Mouse (Mus musculus) hindbrain, embryonic 11.5 days (tissue): ENCODE data around the gene Abr. TPM values are rescaled to one million over a fixed set of nuclear protein-coding genes. Genes with fewer than 3 reads are reported as not detected.

Source experiments
- ATAC-seq: fragments of 200-750 bp; cut with Nextera tagmentation; 2 replicates; pipeline ENCODE4 v1.8.0; 2017; ENCODE audit warnings: mild to moderate bottlenecking, moderate TSS enrichment, moderate library complexity; ENCODE audit not compliant: low FRiP score
- DNase-seq: peaks from one replicate; pipeline ENCODE4 v3.0.0-alpha.2; 2015; ENCODE audit warnings: low spot score
- H3K27ac ChIP-seq: fragments of 300-500 bp; sonication (generic); 2 replicates; pipeline ENCODE4 v1.5.1; 2014; ENCODE audit warnings: mild to moderate bottlenecking, low read depth, low read length
- H3K27me3 ChIP-seq: fragments of 300-500 bp; sonication (generic); 2 replicates; pipeline ENCODE4 v1.6.1; 2014; ENCODE audit warnings: mild to moderate bottlenecking, low read length, moderate library complexity, mixed read lengths; ENCODE audit not compliant: control insufficient read depth, insufficient read depth
- H3K36me3 ChIP-seq: fragments of 300-500 bp; sonication (generic); 2 replicates; pipeline ENCODE4 v1.6.1; 2014; ENCODE audit warnings: mild to moderate bottlenecking, low read length, moderate library complexity, mixed read lengths; ENCODE audit not compliant: control insufficient read depth, insufficient read depth
- H3K4me1 ChIP-seq: fragments of 300-500 bp; sonication (generic); replicated peaks from 2 replicates; pipeline ENCODE4 v1.6.1; 2014; ENCODE audit warnings: low read length, mixed read lengths; ENCODE audit not compliant: control insufficient read depth, insufficient read depth
- H3K4me2 ChIP-seq: fragments of 300-500 bp; sonication (generic); replicated peaks from 2 replicates; pipeline ENCODE4 v1.6.1; 2014; ENCODE audit warnings: mild to moderate bottlenecking, low read depth, low read length
- H3K4me3 ChIP-seq: fragments of 300-500 bp; sonication (generic); 2 replicates; pipeline ENCODE4 v1.5.1; 2014; ENCODE audit warnings: low read depth, low read length
- H3K9ac ChIP-seq: fragments of 300-500 bp; sonication (generic); 2 replicates; pipeline ENCODE4 v1.6.1; 2014; ENCODE audit warnings: low read depth, low read length
- H3K9me3 ChIP-seq: fragments of 300-500 bp; sonication (generic); 2 replicates; pipeline ENCODE4 v1.6.1; 2016; ENCODE audit warnings: low read length; ENCODE audit not compliant: control insufficient read depth
- WGBS: fragments of 180-500 bp; shearing (Covaris S2); extraction: QIAGEN DNeasy Blood & Tissue Kit; methylation state at CpG from one replicate; pipeline ENCODE4 v1.1.7; 2014; 5-methylcytosine and 5-hydroxymethylcytosine counted together
- polyA plus RNA-seq: library from polyadenylated mRNA; unstranded; fragments of >200 nt; fragmentation: Nextera tagmentation; extraction: Ambion mirVana; gene quantifications from 2 replicates; pipeline ENCODE4 v1.2.1, GENCODE M21; 2014

The Abr gene
- polyA plus RNA-seq, 1 experiment from 2014 or later, result 35.8 TPM

DNA sequence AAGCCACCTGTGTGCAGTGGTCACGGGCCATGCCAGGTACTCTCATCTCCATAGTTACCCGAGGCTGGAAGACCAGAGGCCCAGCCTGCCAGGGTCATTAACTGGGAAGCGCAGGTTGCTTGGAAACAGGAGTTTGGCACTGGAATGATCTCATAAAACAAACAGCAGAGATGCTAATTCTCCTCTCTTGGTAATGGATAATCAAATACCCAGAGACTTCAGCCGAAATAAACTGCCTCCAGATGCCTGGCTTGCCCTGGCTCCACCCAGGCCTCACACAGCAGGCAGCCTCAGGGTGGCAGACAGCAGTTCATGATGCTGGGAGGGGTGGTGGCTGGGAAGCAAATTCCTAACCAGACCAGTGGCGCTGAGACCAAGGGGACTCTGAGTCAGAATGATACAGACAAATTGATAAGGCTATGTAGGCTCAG, 145.0 kb downstream of the Abr start:
- H3K27ac ChIP-seq, result peak overlapping the region; percentile 24; the same call in 1 of the 2 replicates
- DNase-seq, result no peak
- no peak for ATAC-seq

DNA sequence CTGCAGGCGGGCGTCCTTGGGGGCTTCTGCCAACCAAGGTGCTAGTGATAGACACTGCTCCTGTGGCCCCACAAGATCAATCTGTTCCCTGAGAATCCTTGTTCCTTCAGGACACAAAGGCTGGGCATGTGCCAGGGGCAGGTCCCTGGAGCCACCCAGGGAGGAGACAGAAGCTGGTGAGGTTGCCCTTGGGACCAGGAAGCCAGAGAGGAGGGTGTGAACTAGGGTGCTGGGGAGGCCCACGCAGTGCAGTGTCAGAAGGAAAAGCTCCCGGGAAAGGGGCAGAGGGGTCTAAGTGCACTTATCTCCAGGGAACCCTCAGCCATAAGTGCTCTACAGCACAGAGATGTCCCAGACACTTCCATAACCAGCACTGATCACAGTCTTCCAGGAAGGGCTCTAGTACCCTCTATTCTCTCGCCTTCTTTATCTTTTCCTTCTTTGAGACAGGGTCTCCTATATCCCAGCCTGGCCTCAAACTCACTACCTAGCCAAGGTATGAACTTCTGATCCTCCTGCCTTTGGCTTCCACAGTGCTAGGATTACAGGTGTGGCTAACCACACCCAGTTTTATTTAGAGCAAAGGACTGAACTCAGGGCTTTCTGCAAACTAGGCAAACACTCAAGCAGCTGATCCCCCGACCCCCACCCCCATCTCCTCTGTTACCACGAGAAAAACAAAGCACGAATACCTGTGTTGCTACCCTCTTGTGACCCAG, 145.6 kb downstream of the Abr start:
- H3K9me3 ChIP-seq, result no peaks in the 10 kb centered on the region
- H3K4me3 ChIP-seq, result no peak overlapping the region
- 75% methylated on average over 8 of the region's 8 CpGs for WGBS
- H3K36me3 ChIP-seq, result no peaks in the 10 kb centered on the region
- no peak for DNase-seq
- no peaks in the 10 kb centered on the region for H3K27me3 ChIP-seq
- no peak for ATAC-seq
- H3K9ac ChIP-seq, result no peak overlapping the region
- no peak overlapping the region for H3K27ac ChIP-seq
- H3K4me1 ChIP-seq, result no peaks in the 10 kb centered on the region; the same call in 1 of the 2 replicates
- no peak overlapping the region for H3K4me2 ChIP-seq

More for the DNA sequence above, 145.0 kb downstream of the Abr start:
- Histone ChIP-seq H3K4me2 (no peak overlapping the region), H3K9me3 (no peaks in the 10 kb centered on the region), H3K4me1 (no peaks in the 10 kb centered on the region; the same call in 1 of the 2 replicates), H3K36me3 (no peaks in the 10 kb centered on the region), H3K9ac (no peak overlapping the region), H3K27me3 (no peaks in the 10 kb centered on the region), H3K4me3 (no peak overlapping the region)
- WGBS, result 51% methylated on average over 5 of the region's 5 CpGs

GRCm38 (mm10) chr11:76472617-76473016, 149.5 kb downstream of the Abr start:
- H3K9ac ChIP-seq, result no peak overlapping the region
- H3K4me3 ChIP-seq, result no peak overlapping the region
- H3K27me3 ChIP-seq, result no peaks in the 10 kb centered on the region
- peak overlapping the region; percentile 55; the same call in 1 of the 2 replicates for H3K27ac ChIP-seq
- H3K36me3 ChIP-seq, result no peaks in the 10 kb centered on the region
- H3K4me2 ChIP-seq, result no peak overlapping the region
- no peaks in the 10 kb centered on the region for H3K9me3 ChIP-seq
- H3K4me1 ChIP-seq, result peaks cover 2% of the 10 kb centered on the region
- DNase-seq (no peak), ATAC-seq (no peak)
- 34% methylated on average over 5 of the region's 5 CpGs for WGBS

DNA sequence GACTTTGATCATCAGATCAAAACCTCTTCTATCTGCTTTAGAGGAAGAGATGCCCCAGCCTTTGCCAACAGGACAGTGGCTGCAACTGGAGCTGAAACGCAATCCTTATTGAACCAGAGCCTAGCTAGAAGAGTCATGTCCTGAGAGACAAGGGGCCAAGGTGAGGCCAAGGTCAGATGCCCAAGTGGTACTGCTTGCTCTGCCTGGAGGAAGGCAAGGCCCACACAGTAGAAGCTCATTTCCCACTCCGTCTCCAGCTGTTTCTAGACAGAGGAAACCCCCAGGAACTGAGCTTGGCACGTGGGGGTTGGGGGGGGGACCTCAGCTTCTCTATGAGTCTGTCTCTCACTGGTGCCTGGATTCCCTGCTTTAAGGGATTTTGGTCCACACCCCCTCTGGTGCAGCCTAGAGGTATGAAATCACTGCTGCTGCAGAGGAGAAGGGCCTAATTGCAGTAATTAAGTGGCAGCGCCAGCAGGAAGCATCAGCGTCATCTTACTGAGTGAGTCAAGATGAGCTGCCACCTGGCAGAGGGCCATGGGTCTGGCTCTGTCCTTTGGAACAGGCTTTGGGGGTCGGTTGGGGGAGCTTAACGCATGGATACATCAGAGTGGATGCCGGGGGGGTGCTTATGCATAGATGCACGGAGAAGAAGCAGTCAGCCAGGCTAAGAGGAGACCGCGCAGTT, 152.7 kb downstream of the Abr start:
- Histone ChIP-seq H3K9ac (0 out of 2 replicates have a peak overlapping the region, but pooled peaks have one; percentile 7), H3K4me3 (no peak overlapping the region), H3K27me3 (no peaks in the 10 kb centered on the region), H3K4me1 (peaks cover 10% of the 10 kb centered on the region), H3K27ac (no peak overlapping the region), H3K9me3 (no peaks in the 10 kb centered on the region), H3K4me2 (no peak overlapping the region), H3K36me3 (no peaks in the 10 kb centered on the region)
- WGBS, result 71% methylated on average over 11 of the region's 11 CpGs
- DNase-seq, result no peak
- ATAC-seq, result no peak

GRCm38 (mm10) chr11:76468347-76468746, 153.8 kb downstream of the Abr start:
- H3K9me3 ChIP-seq, result no peaks in the 10 kb centered on the region
- peak; percentile 46; the same call in 1 of the 2 replicates for ATAC-seq
- no peaks in the 10 kb centered on the region for H3K36me3 ChIP-seq
- H3K9ac ChIP-seq, result peak overlapping the region; percentile 60
- H3K4me2 ChIP-seq, result peak overlapping the region; percentile 39
- H3K4me1 ChIP-seq, result peaks cover 12% of the 10 kb centered on the region
- no peaks in the 10 kb centered on the region for H3K27me3 ChIP-seq
- peak overlapping the region; percentile 21 for H3K4me3 ChIP-seq
- WGBS, result 5% methylated on average over 6 of the region's 6 CpGs
- peak overlapping the region; percentile 87 for H3K27ac ChIP-seq
- DNase-seq, result peak; percentile 52

DNA sequence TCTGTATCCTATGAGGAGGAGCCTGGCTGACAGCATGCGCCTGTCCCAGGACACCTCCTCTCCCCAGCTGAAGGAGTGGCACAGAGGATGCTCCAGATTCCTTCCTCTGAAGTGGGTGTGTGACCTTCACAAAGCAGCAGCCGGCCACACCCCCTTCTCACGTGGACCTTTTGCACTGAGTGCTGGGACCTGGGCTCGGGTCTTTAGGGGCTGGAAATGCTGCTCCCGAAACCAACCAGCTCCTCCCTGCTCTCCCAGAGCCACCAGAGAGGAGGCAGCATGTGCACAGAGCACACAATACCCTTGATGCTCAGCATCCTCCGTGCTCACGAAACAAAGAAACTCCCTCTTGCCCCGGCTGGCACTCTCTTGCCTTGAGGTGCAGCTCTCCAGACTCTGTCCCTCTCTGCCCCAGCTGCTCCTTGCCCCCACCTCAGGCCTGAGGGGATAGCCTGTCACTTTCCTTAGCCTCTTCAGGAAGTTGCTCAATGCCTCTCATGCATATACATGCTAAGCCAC, 154.6 kb downstream of the Abr start:
- ATAC-seq (peak; percentile 56; the same call in 1 of the 2 replicates), DNase-seq (peak; percentile 53)
- H3K4me3 ChIP-seq, result peak overlapping the region; percentile 21
- H3K27ac ChIP-seq, result peak overlapping the region; percentile 87
- 13% methylated on average over 8 of the region's 8 CpGs for WGBS
- peaks cover 12% of the 10 kb centered on the region for H3K4me1 ChIP-seq
- peak overlapping the region; percentile 60 for H3K9ac ChIP-seq
- peak overlapping the region; percentile 39 for H3K4me2 ChIP-seq
- H3K9me3 ChIP-seq, result no peaks in the 10 kb centered on the region
- H3K36me3 ChIP-seq, result no peaks in the 10 kb centered on the region
- H3K27me3 ChIP-seq, result no peaks in the 10 kb centered on the region

DNA sequence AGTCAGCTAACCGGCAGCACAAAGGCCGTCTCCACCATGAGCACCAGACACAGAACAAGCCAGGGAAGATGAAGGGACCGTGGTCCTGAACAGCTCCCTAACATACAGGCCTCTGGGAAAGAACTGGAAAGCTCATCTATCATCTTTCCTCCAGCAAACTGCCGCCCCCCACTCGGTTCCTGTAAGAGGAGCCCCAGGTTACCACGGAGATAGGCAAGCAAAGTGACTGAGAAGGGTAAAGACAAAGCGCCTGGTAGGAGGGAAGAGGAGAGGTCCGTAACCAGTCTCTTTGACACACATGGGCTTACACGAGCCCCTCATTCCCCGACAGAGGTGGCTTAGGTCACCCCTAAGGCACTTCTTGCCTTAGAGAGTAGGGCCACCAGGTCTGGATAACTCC, 155.0 kb downstream of the Abr start:
- Histone ChIP-seq H3K27me3 (no peaks in the 10 kb centered on the region), H3K9ac (peak overlapping the region; percentile 60), H3K4me2 (peak overlapping the region; percentile 39), H3K27ac (peak overlapping the region; percentile 87), H3K4me3 (peak overlapping the region; percentile 21), H3K36me3 (no peaks in the 10 kb centered on the region), H3K4me1 (peaks cover 12% of the 10 kb centered on the region), H3K9me3 (no peaks in the 10 kb centered on the region)
- 14% methylated on average over 10 of the region's 10 CpGs for WGBS
- DNase-seq (peak; percentile 48), ATAC-seq (peak; percentile 34; the same call in 1 of the 2 replicates)

- Histone ChIP-seq H3K4me3 (no peak overlapping the region), H3K36me3 (no peaks in the 10 kb centered on the region), H3K4me2 (no peak overlapping the region), H3K4me1 (peaks cover 12% of the 10 kb centered on the region), H3K9me3 (no peaks in the 10 kb centered on the region), H3K9ac (no peak overlapping the region), H3K27ac (no peak overlapping the region), H3K27me3 (no peaks in the 10 kb centered on the region)
- DNase-seq, result no peak
- no peak for ATAC-seq
- 82% methylated on average over 4 of the region's 4 CpGs for WGBS
Observed at GRCm38 (mm10) chr11:76465879-76466278, 156.2 kb downstream of the Abr start.
